Mouse (Mus musculus) CH12F3 (cell line): ENCODE data around the gene Ablim1.

Source experiments
- in situ Hi-C: fragments of 300-500 bp; cut with MboI; formaldehyde crosslinking; loops from 2 replicates; pipeline ENCODE4 v1.14.3; 2020; ENCODE audit warnings: low sequenced_read_pairs

Ablim1 gene

GRCm38 (mm10) chr19:57113975-57114374 lies 200.7 kb downstream of the Ablim1 start:
- in situ Hi-C loops: no loop called here

DNA sequence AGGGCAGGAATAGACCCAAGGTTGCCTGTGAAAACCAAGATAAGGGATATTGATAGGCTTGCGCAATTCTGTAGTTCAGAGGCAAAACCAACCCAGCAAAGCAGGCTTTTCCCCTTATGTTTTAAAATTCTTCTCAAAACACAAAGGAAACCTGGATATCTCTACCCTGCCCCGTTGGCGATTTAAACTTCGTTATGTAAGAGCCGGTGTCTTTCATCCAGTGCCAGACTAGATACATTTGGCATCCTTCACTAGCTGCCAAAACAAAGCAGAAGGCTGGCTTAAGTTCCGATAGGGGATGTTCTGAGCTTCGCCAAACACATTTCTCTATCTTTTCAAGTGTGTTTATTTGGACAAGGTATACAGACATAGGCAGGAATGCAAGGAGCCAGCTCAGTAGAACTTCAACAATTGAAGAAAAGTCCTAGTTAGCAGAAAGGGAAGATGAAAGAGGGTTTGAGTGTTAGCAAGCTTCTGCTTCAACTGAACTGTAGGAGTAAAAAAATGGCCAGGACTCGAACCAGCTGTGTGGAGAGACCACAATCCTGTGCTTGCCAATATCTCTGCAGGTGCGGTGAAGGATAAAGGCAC lies 201.8 kb downstream of the Ablim1 start:
- in situ Hi-C loops: no loop called here

DNA sequence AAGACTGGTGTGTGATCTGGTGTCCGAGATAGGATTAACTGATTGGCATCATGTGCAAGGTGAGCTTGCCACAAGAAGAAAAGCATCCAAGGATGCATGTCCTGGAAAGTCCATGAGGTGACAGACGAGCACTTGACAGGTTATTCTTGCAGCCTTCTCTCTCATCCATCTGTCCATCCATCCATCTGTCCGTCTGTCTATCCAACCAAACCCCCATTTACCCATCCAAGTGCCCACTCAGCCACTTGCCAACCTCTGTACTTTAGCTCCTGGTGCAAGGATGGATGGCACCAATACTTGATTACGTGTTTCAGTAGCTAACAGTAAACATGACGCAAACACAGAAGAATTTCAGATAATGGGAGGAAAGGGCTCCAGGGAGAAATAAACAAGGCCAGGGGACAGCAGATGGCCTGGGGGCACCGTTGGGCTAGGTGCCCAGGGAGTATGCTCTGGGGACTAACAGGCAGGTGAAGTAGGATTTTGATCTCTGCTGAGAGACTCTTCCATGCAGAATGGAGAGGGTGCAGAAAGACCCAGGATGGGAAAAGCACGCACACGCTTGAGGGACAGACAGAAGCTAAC lies 202.4 kb downstream of the Ablim1 start:
- in situ Hi-C loops: no loop called here

DNA sequence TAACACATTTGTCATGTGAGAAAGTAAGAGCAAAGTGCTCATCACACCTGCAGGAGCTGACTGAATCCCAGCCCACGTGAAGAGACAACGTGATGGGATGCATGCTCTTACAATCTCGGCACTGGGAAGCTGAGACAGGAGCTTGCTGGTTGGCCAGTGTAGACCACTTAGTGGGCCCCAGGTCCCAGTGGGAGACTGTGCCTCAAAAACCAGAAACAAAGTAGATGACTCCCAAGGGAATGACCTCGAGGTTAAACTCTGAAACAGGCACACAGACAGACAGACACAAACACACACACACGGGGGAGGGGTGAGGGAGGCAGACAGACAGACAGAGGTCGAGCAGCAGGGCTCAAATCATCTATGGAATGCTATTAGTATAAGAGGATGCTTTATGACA lies 203.4 kb downstream of the Ablim1 start:
- in situ Hi-C loops: no loop called here

- in situ Hi-C loops: no loop called here
These were observed 205.1 kb downstream of the Ablim1 start for GRCm38 (mm10) chr19:57109620-57110019.

DNA sequence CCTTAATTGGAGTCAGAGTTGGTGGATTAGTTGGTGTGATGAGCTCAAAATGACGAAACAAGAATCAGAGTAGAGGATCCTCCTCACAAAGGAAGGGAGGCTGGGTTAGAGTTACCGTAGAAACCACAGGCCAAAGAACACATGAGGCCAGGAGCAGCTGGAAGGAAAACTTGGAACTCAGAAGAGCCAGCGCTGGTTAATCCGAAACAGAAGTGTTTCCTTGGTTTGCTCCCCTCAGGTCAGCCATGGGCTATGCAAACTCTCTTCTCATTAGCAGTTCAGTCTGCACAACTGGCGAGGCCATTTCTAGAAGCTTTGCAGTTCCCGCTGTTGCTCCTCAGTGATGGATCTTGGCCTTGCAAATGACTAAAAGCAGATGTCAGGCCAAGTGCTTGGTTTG lies 208.2 kb downstream of the Ablim1 start:
- in situ Hi-C loops: no loop called here

- in situ Hi-C loops: no loop called here
These were observed 208.7 kb downstream of the Ablim1 start for GRCm38 (mm10) chr19:57106031-57106430.

GRCm38 (mm10) chr19:57105156-57105555 lies 209.6 kb downstream of the Ablim1 start:
- in situ Hi-C loops: no loop called here

- in situ Hi-C loops: no loop called here
These were observed 210.5 kb downstream of the Ablim1 start for GRCm38 (mm10) chr19:57104171-57104748.

GRCm38 (mm10) chr19:57103360-57103958 lies 211.3 kb downstream of the Ablim1 start:
- in situ Hi-C loops: no loop called here

- in situ Hi-C loops: no loop called here
These were observed 212.7 kb downstream of the Ablim1 start for GRCm38 (mm10) chr19:57101986-57102385.

- in situ Hi-C loops: no loop called here
These were observed 213.8 kb downstream of the Ablim1 start for GRCm38 (mm10) chr19:57100753-57101446.

- in situ Hi-C loops: no loop called here
These were observed 214.7 kb downstream of the Ablim1 start for GRCm38 (mm10) chr19:57099986-57100385.

GRCm38 (mm10) chr19:57099094-57099357 lies 215.7 kb downstream of the Ablim1 start:
- in situ Hi-C loops: no loop called here

DNA sequence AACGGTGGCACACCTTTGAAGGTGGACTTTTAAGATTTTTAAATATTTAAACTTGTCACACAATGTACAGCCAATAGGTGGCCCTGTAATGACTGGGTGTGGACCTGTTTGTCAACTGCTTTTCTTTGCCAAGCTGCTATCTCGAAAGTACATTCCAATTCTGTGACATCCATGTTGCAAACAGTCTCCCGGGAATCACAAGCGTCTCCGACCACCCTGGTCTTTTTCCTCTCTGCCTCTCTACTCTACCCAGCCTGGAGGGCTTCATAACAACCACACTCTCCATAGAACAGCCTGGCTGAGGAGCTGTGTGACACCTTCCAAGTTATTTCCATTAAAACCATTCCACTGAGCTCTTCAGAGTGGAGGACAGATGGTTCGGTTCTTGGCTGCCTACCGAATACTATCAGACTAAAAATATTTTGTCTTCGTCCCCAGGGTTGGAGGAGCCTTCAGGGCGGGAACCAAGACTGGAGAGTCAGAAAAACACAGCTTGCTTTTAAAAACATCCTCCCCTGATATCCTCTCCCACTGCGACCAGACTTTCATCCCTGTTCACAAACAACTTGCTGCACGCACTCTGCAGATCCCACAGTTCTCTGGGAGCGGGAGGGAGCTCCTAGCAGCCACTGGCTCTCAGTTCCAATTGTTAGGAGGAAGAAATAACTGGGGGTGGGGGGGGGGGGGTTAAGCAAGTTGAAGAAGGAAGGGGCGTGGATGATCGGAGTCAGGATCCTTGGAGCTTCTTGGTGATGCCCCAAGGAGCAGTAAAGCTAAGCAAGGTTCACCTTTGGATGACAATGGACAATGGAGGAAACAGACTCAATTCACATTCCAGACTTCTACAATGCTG lies 216.3 kb downstream of the Ablim1 start:
- in situ Hi-C loops: no loop called here

DNA sequence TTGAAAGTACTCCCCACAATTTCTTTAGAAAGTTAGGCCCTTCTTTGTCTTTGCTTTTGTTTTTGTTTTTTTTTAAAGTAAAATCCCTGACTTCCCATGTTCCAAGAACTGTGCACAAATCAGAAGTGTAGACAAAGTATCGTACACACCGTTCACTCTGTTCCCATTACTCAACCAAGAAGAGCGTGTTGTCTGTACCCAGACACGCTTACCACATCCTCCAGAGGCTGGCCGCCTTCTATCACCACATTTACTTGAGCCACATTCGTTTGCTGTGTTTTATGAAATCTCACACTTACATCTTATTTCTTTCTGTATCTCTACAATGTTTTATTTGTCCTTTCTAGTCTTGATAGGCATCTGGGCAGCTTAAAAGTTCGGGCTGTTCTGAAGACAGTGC lies 219.4 kb downstream of the Ablim1 start:
- in situ Hi-C loops: no loop called here

DNA sequence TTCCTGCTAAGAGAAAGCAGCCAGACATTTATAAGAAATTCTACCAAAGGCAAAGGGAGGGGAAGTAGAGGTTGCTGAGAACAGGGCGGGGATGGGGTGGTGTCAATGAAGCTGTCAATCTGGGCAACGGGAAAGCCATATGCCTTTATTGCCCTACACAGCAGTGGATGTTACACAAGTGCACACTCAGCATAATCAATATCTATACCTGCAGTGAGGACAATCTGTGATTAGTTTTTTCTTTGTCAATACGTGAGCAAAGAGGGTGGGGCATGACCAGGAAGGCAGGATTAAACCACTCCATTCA lies 221.1 kb downstream of the Ablim1 start:
- in situ Hi-C loops: no loop called here

DNA sequence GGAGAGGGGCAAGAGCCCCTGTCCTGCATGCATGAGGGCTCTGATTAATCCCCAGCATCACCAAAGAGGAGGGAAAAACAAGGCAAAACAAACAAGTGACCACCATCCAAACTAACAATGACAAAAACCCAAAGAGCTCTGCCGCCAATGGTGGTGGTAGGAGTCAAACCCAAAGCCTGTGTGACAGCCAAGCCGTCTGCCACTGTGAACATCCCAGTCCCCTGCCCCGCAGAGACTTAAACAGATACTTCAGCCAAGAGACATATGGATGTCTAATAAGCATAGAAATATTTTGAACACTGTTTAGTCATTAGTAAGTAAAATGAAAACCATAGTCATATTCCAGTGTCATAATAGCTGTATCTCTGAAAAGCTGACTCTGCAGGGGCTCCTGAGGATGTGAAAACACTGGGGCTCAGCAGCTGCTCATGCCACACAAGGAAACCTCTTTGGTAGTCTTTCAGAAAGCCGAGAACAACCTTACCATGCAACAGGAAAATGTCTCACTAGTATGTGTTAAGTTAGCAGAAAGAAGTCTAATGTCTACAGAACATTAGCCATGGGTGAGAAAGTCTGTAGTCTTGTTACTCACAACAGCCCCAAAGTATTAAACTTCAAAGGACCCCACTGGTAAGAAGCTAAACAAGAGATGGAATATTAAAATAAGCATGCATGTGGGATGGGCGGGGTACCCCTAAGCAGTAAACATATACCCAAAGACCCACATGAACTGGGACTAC lies 221.6 kb downstream of the Ablim1 start:
- in situ Hi-C loops: no loop called here

DNA sequence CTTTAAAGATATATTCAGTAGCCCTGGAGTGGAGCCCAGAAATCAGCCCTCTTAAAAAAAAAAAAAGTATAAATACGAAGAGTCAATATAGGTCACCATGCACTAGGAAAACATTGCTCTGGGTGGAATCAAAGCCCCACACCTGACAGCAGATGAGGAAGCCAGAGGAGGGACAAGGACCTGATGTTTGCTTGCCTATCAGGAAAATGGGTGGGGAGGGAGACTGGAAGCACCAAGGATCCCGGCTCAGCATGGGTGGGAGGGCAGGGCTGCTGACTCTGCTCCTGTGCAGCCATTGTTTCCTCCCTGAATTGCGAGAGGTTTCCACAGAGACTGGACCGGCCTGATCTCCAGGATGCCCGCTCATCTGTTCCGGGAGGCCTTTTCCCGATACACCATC lies 223.4 kb downstream of the Ablim1 start:
- in situ Hi-C loops: no loop called here

GRCm38 (mm10) chr19:57088804-57089369 lies 225.8 kb downstream of the Ablim1 start:
- in situ Hi-C loops: no loop called here
